Mouse (Mus musculus) CH12.LX (cell line): ENCODE data around the gene Ap2a1. TPM values are rescaled to one million over a fixed set of nuclear protein-coding genes. Genes with fewer than 3 reads are reported as not detected.
A peak's percentile ranks its signal among the peaks of the same experiment; 100 is the strongest.

Source experiments
- DNase-seq: peaks from one replicate; pipeline ENCODE4 v3.0.0-alpha.2; 2013; ENCODE audit errors: extremely low read depth
- H3K27ac ChIP-seq: 2 replicates; pipeline ENCODE4 v1.5.1; 2012; ENCODE audit warnings: low read depth, mild to moderate bottlenecking, control low read depth, moderate library complexity; ENCODE audit not compliant: insufficient read depth
- H3K27me3 ChIP-seq: replicated peaks from 2 replicates; pipeline ENCODE3; 2012; ENCODE audit warnings: inconsistent platforms
- H3K36me3 ChIP-seq, 2 experiments: replicated peaks in 1 of 2; 2 replicates each; pipeline versions ENCODE3 to v1.6.1; 2012; ENCODE audit warnings: inconsistent platforms in 1 of 2, low read length in 1 of 2, mild to moderate bottlenecking in 1 of 2, mixed read lengths in 1 of 2, moderate library complexity in 1 of 2; ENCODE audit not compliant: control insufficient read depth in 1 of 2, insufficient read depth in 1 of 2
- H3K4me1 ChIP-seq, 2 experiments: 2 replicates each; pipeline ENCODE4 v1.6.1; 2012; ENCODE audit warnings: inconsistent platforms in 1 of 2, moderate library complexity in 1 of 2; ENCODE audit not compliant: insufficient read depth in 2 of 2, control insufficient read depth in 1 of 2
- H3K4me2 ChIP-seq: 2 replicates; pipeline ENCODE4 v1.6.1; 2012; ENCODE audit warnings: low read depth, mild to moderate bottlenecking, control low read depth; ENCODE audit not compliant: poor library complexity, insufficient read depth, severe bottlenecking
- H3K4me3 ChIP-seq, 3 experiments: fragments of 150-350 bp in 1 of 3; sonication (generic) in 1 of 3; replicated peaks in 1 of 3; 2 replicates each; pipeline versions ENCODE3 to v1.5.1; 2011 to 2012; ENCODE audit warnings: low read depth in 2 of 3, low read length in 2 of 3, mild to moderate bottlenecking in 2 of 3, moderate library complexity in 2 of 3, control low read depth in 1 of 3, improper control_type of control experiment in 1 of 3, inconsistent platforms in 1 of 3, mixed read lengths in 1 of 3; ENCODE audit not compliant: poor library complexity in 1 of 3
- H3K79me2 ChIP-seq: replicated peaks from 2 replicates; pipeline ENCODE4 v1.6.1; 2012; ENCODE audit warnings: mild to moderate bottlenecking, moderate library complexity; ENCODE audit not compliant: control insufficient read depth, poor library complexity, insufficient read depth, severe bottlenecking; ENCODE audit errors: extremely low read depth
- H3K9ac ChIP-seq: 2 replicates; pipeline ENCODE4 v1.6.1; 2012; ENCODE audit warnings: low read depth, mild to moderate bottlenecking, control low read depth, moderate library complexity; ENCODE audit not compliant: insufficient read depth
- H3K9me3 ChIP-seq: replicated peaks from 2 replicates; pipeline ENCODE3; 2012; ENCODE audit warnings: low read length, inconsistent platforms, mixed read lengths
- CHD2 ChIP-seq: IDR thresholded peaks from 2 replicates; pipeline ENCODE4 v1.6.1; 2011; ENCODE audit warnings: low read length, improper control_type of control experiment
- ELF1 ChIP-seq: IDR thresholded peaks from 2 replicates; pipeline ENCODE4 v1.6.1; 2014; ENCODE audit warnings: low read depth, mild to moderate bottlenecking, inconsistent platforms, low read length, improper control_type of control experiment
- MAFK ChIP-seq: IDR thresholded peaks from 2 replicates; pipeline ENCODE4 v1.6.1; 2011; ENCODE audit warnings: low read length, improper control_type of control experiment; ENCODE audit not compliant: insufficient replicate concordance
- MAX ChIP-seq: IDR thresholded peaks from 2 replicates; pipeline ENCODE4 v1.6.1; 2011; ENCODE audit warnings: low read length, improper control_type of control experiment
- MYC ChIP-seq: IDR thresholded peaks from 2 replicates; pipeline ENCODE4 v1.6.1; 2011; ENCODE audit warnings: low read depth, mild to moderate bottlenecking, improper control_type of control experiment, low read length
- NRF1 ChIP-seq: IDR thresholded peaks from 2 replicates; pipeline ENCODE4 v1.6.1; 2014; ENCODE audit warnings: low read depth, mild to moderate bottlenecking, inconsistent platforms, low read length, improper control_type of control experiment, moderate library complexity
- PAX5 ChIP-seq: IDR thresholded peaks from 2 replicates; pipeline ENCODE4 v1.6.1; 2012; ENCODE audit warnings: low read length, inconsistent platforms, mixed read lengths
- POLR2AphosphoS2 ChIP-seq: IDR thresholded peaks from 2 replicates; pipeline ENCODE4 v1.6.1; 2011; ENCODE audit warnings: low read depth, low read length, improper control_type of control experiment
- RAD21 ChIP-seq: IDR thresholded peaks from 2 replicates; pipeline ENCODE4 v1.6.1; 2011; ENCODE audit warnings: low read depth, mild to moderate bottlenecking, low read length, improper control_type of control experiment, moderate library complexity
- TBP ChIP-seq: conservative IDR thresholded peaks from 2 replicates; pipeline ENCODE4 v1.6.1; 2011; ENCODE audit warnings: low read depth, low read length, improper control_type of control experiment
- TCF12 ChIP-seq: IDR thresholded peaks from 2 replicates; pipeline ENCODE4 v1.6.1; 2014; ENCODE audit warnings: low read depth, mild to moderate bottlenecking, inconsistent platforms, low read length, improper control_type of control experiment
- USF2 ChIP-seq: conservative IDR thresholded peaks from 2 replicates; pipeline ENCODE4 v1.6.1; 2011; ENCODE audit warnings: low read depth, low read length, improper control_type of control experiment
- ZMIZ1 ChIP-seq: IDR thresholded peaks from 2 replicates; pipeline ENCODE4 v1.6.1; 2012; ENCODE audit warnings: low read depth, mild to moderate bottlenecking, inconsistent platforms, low read length, improper control_type of control experiment
- dilution Hi-C: fragments of 300-500 bp; cut with MboI; formaldehyde crosslinking; loops from 2 replicates; pipeline ENCODE4 v1.14.3; 2020; ENCODE audit warnings: low sequenced_read_pairs; ENCODE audit not compliant: extremely low pct_unique_long_range_greater_than_20kb, extremely low pct_ligation_motif_present
- in situ Hi-C: fragments of 300-500 bp; cut with MboI; formaldehyde crosslinking; loops from 3 replicates; pipeline ENCODE4 v1.14.3; 2019; ENCODE audit warnings: low sequenced_read_pairs, low pct_ligation_motif_present, low pct_unique_long_range_greater_than_20kb, mixed read lengths
- polyA plus RNA-seq: library from polyadenylated mRNA; unstranded; fragments of >175 nt; gene quantifications from 2 replicates; pipeline ENCODE4 v1.2.1, GENCODE M21; 2012; ENCODE audit warnings: low read depth; ENCODE audit not compliant: insufficient read length
- total RNA-seq, 2 experiments: library from RNA; depleted of rRNA; stranded (reverse); fragments of 300-350 nt in 1 of 2; fragments of >200 nt in 1 of 2; gene quantifications; 2 replicates each; pipeline ENCODE4 v1.2.3; 2012 to 2014

Ap2a1 gene
- total and polyA plus RNA-seq, 3 experiments = 35.7 to 61.1 (median 56.3) TPM

DNA sequence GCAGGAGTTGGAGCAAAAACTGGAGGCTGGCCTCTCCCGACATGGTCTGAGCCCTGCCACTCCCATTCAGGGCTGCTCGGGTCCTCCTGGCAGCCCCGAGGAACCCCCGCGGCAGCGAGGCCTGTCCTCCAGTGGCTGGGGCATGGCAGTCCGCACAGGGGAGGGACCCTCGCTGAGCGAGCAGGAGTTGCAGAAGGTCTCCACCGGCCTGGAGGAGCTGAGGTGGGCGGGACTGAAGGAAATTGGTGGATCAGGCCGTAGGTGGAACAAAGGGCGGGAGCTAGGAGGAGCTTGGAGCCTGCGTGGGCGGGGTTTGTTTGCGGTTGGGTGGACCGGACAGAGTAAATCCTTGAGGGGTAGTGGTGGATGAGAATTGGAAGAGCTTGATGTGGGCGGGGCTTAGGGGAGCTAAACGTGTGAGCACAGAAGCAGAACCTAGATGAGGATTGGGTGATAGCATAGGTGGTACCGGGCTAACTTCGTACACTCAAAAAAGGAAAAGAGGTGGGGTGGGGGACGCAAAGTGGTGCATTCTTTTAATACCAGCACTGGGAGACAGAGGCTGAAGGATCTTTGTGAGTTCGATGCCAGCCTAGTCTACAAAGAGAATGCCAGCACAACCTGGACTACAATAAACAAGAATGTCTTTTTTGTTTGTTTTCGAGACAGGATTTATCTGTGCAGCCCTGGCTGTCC lies 23.5 kb upstream of the Ap2a1 start:
- H3K79me2 ChIP-seq = no peaks in the 10 kb centered on the region
- peaks cover 39% of the 10 kb centered on the region for H3K27me3 ChIP-seq
- H3K4me2 ChIP-seq = peak overlapping the region; percentile 93
- H3K9ac ChIP-seq = peak overlapping the region; percentile 39; the same call in 1 of the 2 replicates
- H3K4me3 ChIP-seq = peak overlapping the region in 2 of 3 experiments; percentile 41 to 47
- H3K36me3 ChIP-seq = peaks cover 0 to 13% of the 10 kb centered on the region in 2 experiments
- dilution Hi-C loops = no loop called here
- in situ Hi-C loops = loop anchor here (10.0 kb wide), 2 partner anchors 98 to 208 kb away; partner anchors contain the start of genes Pnkp and Vrk3
- TF ChIP-seq PAX5 (no peak), NRF1 (peak; percentile 53; the same call in 1 of the 2 replicates), TBP (0 out of 2 replicates have a peak, but pooled peaks have one; percentile 59), MAX (no peak), TCF12 (no peak)
- DNase-seq = peak; percentile 90
- no peak overlapping the region for H3K27ac ChIP-seq
- no peaks in the 10 kb centered on the region for H3K9me3 ChIP-seq
- H3K4me1 ChIP-seq = peaks cover 3 to 16% of the 10 kb centered on the region in 2 experiments; a peak in 3 of 4 replicates

GRCm38 (mm10) chr7:44951960-44952359 lies 22.7 kb upstream of the Ap2a1 start:
- peak overlapping the region; percentile 13; the same call in 1 of the 2 replicates for H3K9ac ChIP-seq
- DNase-seq = peak; percentile 68
- H3K27ac ChIP-seq = no peak overlapping the region
- peak overlapping the region; percentile 23 to 47 (median 41) for H3K4me3 ChIP-seq
- H3K36me3 ChIP-seq = peaks cover 0 to 5% of the 10 kb centered on the region in 2 experiments
- H3K4me1 ChIP-seq = peaks cover 3 to 16% of the 10 kb centered on the region in 2 experiments; a peak in 3 of 4 replicates
- peaks cover 46% of the 10 kb centered on the region for H3K27me3 ChIP-seq
- no peaks in the 10 kb centered on the region for H3K79me2 ChIP-seq
- dilution Hi-C loops = no loop called here
- in situ Hi-C loops = loop anchor here (10.0 kb wide), 2 partner anchors 97 to 207 kb away; partner anchors contain the start of genes Pnkp and Vrk3
- H3K4me2 ChIP-seq = peak overlapping the region; percentile 93
- TF ChIP-seq PAX5 (no peak), ELF1 (no peak), MYC (no peak), CHD2 (no peak), POLR2AphosphoS2 (no peak), TBP (no peak), MAFK (no peak), ZMIZ1 (no peak), NRF1 (no peak), USF2 (no peak), RAD21 (no peak)
- TF ChIP-seq, all 38 proteins: peak for 0
- H3K9me3 ChIP-seq = no peaks in the 10 kb centered on the region
